Mouse (Mus musculus): ENCODE results near the gene Cdk5r1. TPM values are rescaled to one million over a fixed set of nuclear protein-coding genes. Genes with fewer than 3 reads are reported as not detected.

Cdk5r1 gene
- total RNA-seq, 1 experiment = 1.8 TPM

GRCm38 (mm10) chr11:80482921-80483320, 6.1 kb downstream of the Cdk5r1 start:
- no peaks in the 10 kb centered on the region for H3K36me3 ChIP-seq (ENCODE audit: control insufficient read depth, insufficient read depth, low read length, poor library complexity, severe bottlenecking)
- in situ Hi-C loops (cut with MboI; ENCODE audit: low sequenced_read_pairs in 2 of 2, unreplicated experiment in 2 of 2) = no loop called here
- H3K4me3 ChIP-seq (ENCODE audit: insufficient read depth in 1 of 2, low read depth in 1 of 2, low read length in 2 of 2, poor library complexity in 1 of 2, severe bottlenecking in 1 of 2) = no peak overlapping the region
- TF ChIP-seq HCFC1 (IDR thresholded peaks at IDR 0.05; ENCODE audit: borderline replicate concordance, insufficient read depth, low read length) (no peak), ZNF384 (IDR thresholded peaks at IDR 0.05; ENCODE audit: low read depth, low read length) (no peak), CHD2 (IDR thresholded peaks at IDR 0.05; ENCODE audit: low read depth, low read length) (no peak), ZC3H11A (IDR thresholded peaks at IDR 0.05; ENCODE audit: borderline replicate concordance, low read depth, low read length) (no peak), MAFK (IDR thresholded peaks at IDR 0.05; ENCODE audit: insufficient read depth, low read depth, low read length) (no peak)
- no peak overlapping the region for H3K9ac ChIP-seq (ENCODE audit: insufficient read depth, low read depth, low read length, poor library complexity, severe bottlenecking)
- DNase-seq (ENCODE audit: low read depth, low spot score) = no peak
- H3K4me1 ChIP-seq (ENCODE audit: control insufficient read depth in 2 of 2, insufficient read depth in 2 of 2, low read length in 2 of 2, poor library complexity in 1 of 2) = peaks cover 0 to 4% of the 10 kb centered on the region in 2 experiments; a peak in 1 of 4 replicates
- H3K27ac ChIP-seq (ENCODE audit: insufficient read depth, low read depth, low read length, poor library complexity, severe bottlenecking) = no peak overlapping the region
- no peaks in the 10 kb centered on the region for H3K9me3 ChIP-seq (ENCODE audit: control insufficient read depth, insufficient read depth, low read depth, low read length)

GRCm38 (mm10) chr11:80483536-80484067, 6.8 kb downstream of the Cdk5r1 start:
- no peak for DNase-seq (ENCODE audit: low read depth, low spot score)
- Histone ChIP-seq H3K9ac (ENCODE audit: insufficient read depth, low read depth, low read length, poor library complexity, severe bottlenecking) (no peak overlapping the region), H3K36me3 (ENCODE audit: control insufficient read depth, insufficient read depth, low read length, poor library complexity, severe bottlenecking) (no peaks in the 10 kb centered on the region), H3K4me1 (ENCODE audit: control insufficient read depth in 2 of 2, insufficient read depth in 2 of 2, low read length in 2 of 2, poor library complexity in 1 of 2) (0 out of 4 replicates have a peak, but pooled peaks cover 0 to 4% of the 10 kb centered on the region in 2 experiments), H3K9me3 (ENCODE audit: control insufficient read depth, insufficient read depth, low read depth, low read length) (no peaks in the 10 kb centered on the region), H3K27ac (ENCODE audit: insufficient read depth, low read depth, low read length, poor library complexity, severe bottlenecking) (no peak overlapping the region), H3K4me3 (ENCODE audit: insufficient read depth in 1 of 2, low read depth in 1 of 2, low read length in 2 of 2, poor library complexity in 1 of 2, severe bottlenecking in 1 of 2) (no peak overlapping the region)
- in situ Hi-C loops (cut with MboI; ENCODE audit: low sequenced_read_pairs in 2 of 2, unreplicated experiment in 2 of 2) = no loop called here
- no peak for TF ChIP-seq MAFK (IDR thresholded peaks at IDR 0.05; ENCODE audit: insufficient read depth, low read depth, low read length)
- TF ChIP-seq HCFC1 (IDR thresholded peaks at IDR 0.05; ENCODE audit: borderline replicate concordance, insufficient read depth, low read length) = no peak
- TF ChIP-seq ZC3H11A (IDR thresholded peaks at IDR 0.05; ENCODE audit: borderline replicate concordance, low read depth, low read length) = no peak
- no peak for TF ChIP-seq CHD2 (IDR thresholded peaks at IDR 0.05; ENCODE audit: low read depth, low read length)
- TF ChIP-seq ZNF384 (IDR thresholded peaks at IDR 0.05; ENCODE audit: low read depth, low read length) = no peak

DNA sequence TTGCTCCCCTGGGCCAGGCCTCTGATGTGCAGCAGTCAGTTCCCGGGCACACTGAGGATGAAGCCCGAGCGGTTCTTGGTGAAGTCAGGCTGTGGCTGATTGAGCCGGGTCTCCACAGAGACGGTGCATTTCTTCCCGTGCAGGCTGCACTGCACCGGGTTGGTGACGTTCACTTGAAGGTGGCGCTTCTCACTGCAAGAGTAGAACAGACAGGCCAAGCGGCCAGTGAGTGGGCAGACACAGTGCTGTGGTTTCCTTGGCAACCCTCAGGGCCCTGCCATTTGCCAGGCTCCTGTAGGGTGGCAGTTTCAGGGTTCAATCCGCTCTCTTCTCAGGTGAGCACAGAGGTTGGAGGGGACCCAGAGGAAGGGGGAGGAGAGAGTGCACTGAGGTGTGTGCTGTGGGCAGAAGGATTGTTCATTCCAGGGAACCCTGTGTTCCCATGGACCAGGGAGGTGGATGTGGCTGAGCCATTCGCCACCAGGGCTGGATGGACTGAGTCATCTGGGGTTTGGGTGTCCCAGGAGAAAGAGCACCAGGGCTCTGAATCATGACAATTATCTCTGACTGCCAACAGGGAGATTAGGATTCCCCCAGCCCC, 7.5 kb downstream of the Cdk5r1 start:
- TF ChIP-seq ZNF384 (IDR thresholded peaks at IDR 0.05; ENCODE audit: low read depth, low read length) = no peak
- no peak for TF ChIP-seq ZC3H11A (IDR thresholded peaks at IDR 0.05; ENCODE audit: borderline replicate concordance, low read depth, low read length)
- TF ChIP-seq HCFC1 (IDR thresholded peaks at IDR 0.05; ENCODE audit: borderline replicate concordance, insufficient read depth, low read length) = no peak
- TF ChIP-seq CHD2 (IDR thresholded peaks at IDR 0.05; ENCODE audit: low read depth, low read length) = no peak
- no peak for TF ChIP-seq MAFK (IDR thresholded peaks at IDR 0.05; ENCODE audit: insufficient read depth, low read depth, low read length)
- Histone ChIP-seq H3K9me3 (ENCODE audit: control insufficient read depth, insufficient read depth, low read depth, low read length) (no peaks in the 10 kb centered on the region), H3K4me3 (ENCODE audit: insufficient read depth in 1 of 2, low read depth in 1 of 2, low read length in 2 of 2, poor library complexity in 1 of 2, severe bottlenecking in 1 of 2) (peak overlapping the region; percentile 2 to 19; a peak in 1 of 4 replicates), H3K27ac (ENCODE audit: insufficient read depth, low read depth, low read length, poor library complexity, severe bottlenecking) (no peak overlapping the region), H3K36me3 (ENCODE audit: control insufficient read depth, insufficient read depth, low read length, poor library complexity, severe bottlenecking) (no peaks in the 10 kb centered on the region), H3K4me1 (ENCODE audit: control insufficient read depth in 2 of 2, insufficient read depth in 2 of 2, low read length in 2 of 2, poor library complexity in 1 of 2) (0 out of 4 replicates have a peak, but pooled peaks cover 0 to 2% of the 10 kb centered on the region in 2 experiments), H3K9ac (ENCODE audit: insufficient read depth, low read depth, low read length, poor library complexity, severe bottlenecking) (peak overlapping the region; percentile 12; the same call in 1 of the 2 replicates)
- DNase-seq (ENCODE audit: low read depth, low spot score) = no peak
- in situ Hi-C loops (cut with MboI; ENCODE audit: low sequenced_read_pairs in 2 of 2, unreplicated experiment in 2 of 2) = no loop called here

GRCm38 (mm10) chr11:80485120-80485551, 8.3 kb downstream of the Cdk5r1 start:
- Histone ChIP-seq H3K27ac (ENCODE audit: insufficient read depth, low read depth, low read length, poor library complexity, severe bottlenecking) (no peak overlapping the region), H3K4me1 (ENCODE audit: control insufficient read depth in 2 of 2, insufficient read depth in 2 of 2, low read length in 2 of 2, poor library complexity in 1 of 2) (no peaks in the 10 kb centered on the region), H3K36me3 (ENCODE audit: control insufficient read depth, insufficient read depth, low read length, poor library complexity, severe bottlenecking) (no peaks in the 10 kb centered on the region), H3K9ac (ENCODE audit: insufficient read depth, low read depth, low read length, poor library complexity, severe bottlenecking) (no peak overlapping the region), H3K4me3 (ENCODE audit: insufficient read depth in 1 of 2, low read depth in 1 of 2, low read length in 2 of 2, poor library complexity in 1 of 2, severe bottlenecking in 1 of 2) (no peak overlapping the region), H3K9me3 (ENCODE audit: control insufficient read depth, insufficient read depth, low read depth, low read length) (no peaks in the 10 kb centered on the region)
- in situ Hi-C loops (cut with MboI; ENCODE audit: low sequenced_read_pairs in 2 of 2, unreplicated experiment in 2 of 2) = no loop called here
- no peak for DNase-seq (ENCODE audit: low read depth, low spot score)
- TF ChIP-seq ZC3H11A (IDR thresholded peaks at IDR 0.05; ENCODE audit: borderline replicate concordance, low read depth, low read length) (no peak), HCFC1 (IDR thresholded peaks at IDR 0.05; ENCODE audit: borderline replicate concordance, insufficient read depth, low read length) (no peak), CHD2 (IDR thresholded peaks at IDR 0.05; ENCODE audit: low read depth, low read length) (no peak), MAFK (IDR thresholded peaks at IDR 0.05; ENCODE audit: insufficient read depth, low read depth, low read length) (no peak), ZNF384 (IDR thresholded peaks at IDR 0.05; ENCODE audit: low read depth, low read length) (no peak)

All from ES-E14 (cell line).